Mouse (Mus musculus): ENCODE data around the gene Catip. TPM values are rescaled to one million over a fixed set of nuclear protein-coding genes. Genes with fewer than 3 reads are reported as not detected.
"Not testable (repeated sequence)": the region's sequence is repeated elsewhere in the genome, so short reads cannot be mapped to it uniquely, and the experiment has no call there.

Gene Catip
- polyA plus RNA-seq (2015; fragmentation: Nextera tagmentation; extraction: Ambion mirVana), result 0.73 and 1.1 TPM in 2 replicates

- Histone ChIP-seq H3K4me3 (no peak within 1 kb of the TSS), H3K27ac (replicated peaks) (no peak within 1 kb of the TSS), H3K36me3 (no peaks in the 10 kb centered on the region), H3K9me3 (no peaks in the 10 kb centered on the region), H3K9ac (no peak within 1 kb of the TSS), H3K4me2 (no peak within 1 kb of the TSS), H3K27me3 (no peaks in the 10 kb centered on the region), H3K4me1 (replicated peaks) (peaks cover 9% of the 10 kb centered on the region; the same call in 1 of the 2 replicates)
- ATAC-seq (ENCODE audit: low read depth), result peak; percentile 86
- 0% methylated on average over 2 of the region's 2 CpGs for WGBS
These were observed at the start of gene Catip for GRCm38 (mm10) chr1:74361812-74362211. Catip (plus strand) TSS chr1:74362108.

- Histone ChIP-seq H3K4me3 (no peak overlapping the region), H3K4me2 (no peak overlapping the region), H3K4me1 (replicated peaks) (peaks cover 4% of the 10 kb centered on the region; the same call in 1 of the 2 replicates), H3K36me3 (no peaks in the 10 kb centered on the region), H3K27me3 (no peaks in the 10 kb centered on the region), H3K27ac (replicated peaks) (no peak overlapping the region), H3K9ac (no peak overlapping the region), H3K9me3 (no peaks in the 10 kb centered on the region)
- peak; percentile 59; the same call in 1 of the 2 replicates for ATAC-seq (ENCODE audit: low read depth)
- 3% methylated on average over 3 of the region's 3 CpGs for WGBS
These were observed 48.7 kb upstream of the Catip start for GRCm38 (mm10) chr1:74313049-74313692.

GRCm38 (mm10) chr1:74314796-74315195 lies 47.1 kb upstream of the Catip start:
- H3K9me3 ChIP-seq, result no peaks in the 10 kb centered on the region
- H3K27ac ChIP-seq (replicated peaks), result no peak overlapping the region
- peaks cover 4% of the 10 kb centered on the region; the same call in 1 of the 2 replicates for H3K4me1 ChIP-seq (replicated peaks)
- H3K4me2 ChIP-seq, result no peak overlapping the region
- no peak for ATAC-seq (ENCODE audit: low read depth)
- no peaks in the 10 kb centered on the region for H3K27me3 ChIP-seq
- H3K4me3 ChIP-seq, result no peak overlapping the region
- H3K9ac ChIP-seq, result no peak overlapping the region
- no peaks in the 10 kb centered on the region for H3K36me3 ChIP-seq
- WGBS, result 90% methylated on average over 3 of the region's 3 CpGs

- Histone ChIP-seq H3K27me3 (no peaks in the 10 kb centered on the region), H3K4me2 (no peak overlapping the region), H3K9ac (no peak overlapping the region), H3K36me3 (no peaks in the 10 kb centered on the region), H3K9me3 (no peaks in the 10 kb centered on the region), H3K4me3 (no peak overlapping the region), H3K4me1 (replicated peaks) (peaks cover 4% of the 10 kb centered on the region; the same call in 1 of the 2 replicates), H3K27ac (replicated peaks) (no peak overlapping the region)
- 86% methylated on average over 4 of the region's 4 CpGs for WGBS
- no peak for ATAC-seq (ENCODE audit: low read depth)
These were observed 45.6 kb upstream of the Catip start for GRCm38 (mm10) chr1:74316114-74316827.

- peaks cover 4% of the 10 kb centered on the region; the same call in 1 of the 2 replicates for H3K4me1 ChIP-seq (replicated peaks)
- H3K36me3 ChIP-seq, result no peaks in the 10 kb centered on the region
- H3K27ac ChIP-seq (replicated peaks), result no peak overlapping the region
- no peak overlapping the region for H3K9ac ChIP-seq
- H3K9me3 ChIP-seq, result no peaks in the 10 kb centered on the region
- WGBS, result 86% methylated on average over 3 of the region's 3 CpGs
- ATAC-seq (ENCODE audit: low read depth), result no peak
- no peaks in the 10 kb centered on the region for H3K27me3 ChIP-seq
- no peak overlapping the region for H3K4me2 ChIP-seq
- H3K4me3 ChIP-seq, result no peak overlapping the region
These were observed 43.2 kb upstream of the Catip start for GRCm38 (mm10) chr1:74318711-74319110.

- peaks cover 4% of the 10 kb centered on the region; the same call in 1 of the 2 replicates for H3K4me1 ChIP-seq (replicated peaks)
- H3K4me2 ChIP-seq, result no peak overlapping the region
- no peaks in the 10 kb centered on the region for H3K27me3 ChIP-seq
- no peak overlapping the region for H3K9ac ChIP-seq
- no peak overlapping the region for H3K4me3 ChIP-seq
- H3K9me3 ChIP-seq, result no peaks in the 10 kb centered on the region
- no peak overlapping the region for H3K27ac ChIP-seq (replicated peaks)
- WGBS, result 89% methylated on average over 3 of the region's 3 CpGs
- ATAC-seq (ENCODE audit: low read depth), result no peak
- no peaks in the 10 kb centered on the region for H3K36me3 ChIP-seq
These were observed 40.5 kb upstream of the Catip start for GRCm38 (mm10) chr1:74321396-74321795.

GRCm38 (mm10) chr1:74326916-74327315 lies 35.0 kb upstream of the Catip start:
- H3K27ac ChIP-seq (replicated peaks); H3K4me2 ChIP-seq; H3K9me3 ChIP-seq; H3K9ac ChIP-seq; ATAC-seq (ENCODE audit: low read depth); H3K4me1 ChIP-seq (replicated peaks); H3K4me3 ChIP-seq; H3K27me3 ChIP-seq: not testable (repeated sequence)
- WGBS, result 71% methylated on average over 2 of the region's 2 CpGs
- H3K36me3 ChIP-seq, result peaks cover 15% of the 10 kb centered on the region

GRCm38 (mm10) chr1:74329899-74330431 lies 31.9 kb upstream of the Catip start:
- Histone ChIP-seq H3K27me3 (no peaks in the 10 kb centered on the region), H3K4me1 (replicated peaks) (peaks cover 22% of the 10 kb centered on the region), H3K27ac (replicated peaks) (no peak overlapping the region), H3K9ac (no peak overlapping the region), H3K9me3 (no peaks in the 10 kb centered on the region), H3K36me3 (peaks cover 15% of the 10 kb centered on the region), H3K4me3 (no peak overlapping the region), H3K4me2 (no peak overlapping the region)
- WGBS, result 82% methylated on average over 7 of the region's 7 CpGs
- ATAC-seq (ENCODE audit: low read depth), result no peak

GRCm38 (mm10) chr1:74331046-74331681 lies 30.7 kb upstream of the Catip start:
- Histone ChIP-seq H3K9ac (no peak overlapping the region), H3K27me3 (no peaks in the 10 kb centered on the region), H3K9me3 (no peaks in the 10 kb centered on the region), H3K36me3 (peaks cover 15% of the 10 kb centered on the region), H3K4me3 (no peak overlapping the region), H3K27ac (replicated peaks) (peak overlapping the region; percentile 86), H3K4me2 (no peak overlapping the region), H3K4me1 (replicated peaks) (peaks cover 22% of the 10 kb centered on the region)
- 85% methylated on average over 4 of the region's 4 CpGs for WGBS
- ATAC-seq (ENCODE audit: low read depth), result no peak

- H3K27ac ChIP-seq (replicated peaks), result peak overlapping the region; percentile 86
- peaks cover 15% of the 10 kb centered on the region for H3K36me3 ChIP-seq
- H3K4me3 ChIP-seq, result peak overlapping the region; percentile 51
- ATAC-seq (ENCODE audit: low read depth), result peak; percentile 98
- H3K27me3 ChIP-seq, result no peaks in the 10 kb centered on the region
- peak overlapping the region; percentile 78 for H3K9ac ChIP-seq
- 0% methylated on average over 36 of the region's 36 CpGs for WGBS
- H3K9me3 ChIP-seq, result no peaks in the 10 kb centered on the region
- H3K4me2 ChIP-seq, result peak overlapping the region; percentile 79
- H3K4me1 ChIP-seq (replicated peaks), result peaks cover 22% of the 10 kb centered on the region
These were observed 29.6 kb upstream of the Catip start for GRCm38 (mm10) chr1:74332241-74332763.

- H3K4me3 ChIP-seq, result peak overlapping the region; percentile 51
- H3K36me3 ChIP-seq, result peaks cover 12% of the 10 kb centered on the region
- H3K9ac ChIP-seq, result peak overlapping the region; percentile 78
- no peaks in the 10 kb centered on the region for H3K9me3 ChIP-seq
- peak overlapping the region; percentile 79 for H3K4me2 ChIP-seq
- H3K27me3 ChIP-seq, result no peaks in the 10 kb centered on the region
- peak; percentile 15; the same call in 1 of the 2 replicates for ATAC-seq (ENCODE audit: low read depth)
- WGBS, result 5% methylated on average over 9 of the region's 9 CpGs
- H3K27ac ChIP-seq (replicated peaks), result peak overlapping the region; percentile 86
- H3K4me1 ChIP-seq (replicated peaks), result peaks cover 22% of the 10 kb centered on the region
These were observed 29.0 kb upstream of the Catip start for GRCm38 (mm10) chr1:74332930-74333329.

- Histone ChIP-seq H3K27ac (replicated peaks) (no peak overlapping the region), H3K4me1 (replicated peaks) (peaks cover 22% of the 10 kb centered on the region), H3K4me2 (no peak overlapping the region), H3K27me3 (no peaks in the 10 kb centered on the region), H3K4me3 (no peak overlapping the region), H3K36me3 (no peaks in the 10 kb centered on the region), H3K9ac (no peak overlapping the region), H3K9me3 (no peaks in the 10 kb centered on the region)
- ATAC-seq (ENCODE audit: low read depth), result no peak
- WGBS, result 77% methylated on average over 3 of the region's 3 CpGs
These were observed 27.3 kb upstream of the Catip start for GRCm38 (mm10) chr1:74334607-74335006.

Measured in neural tube, embryonic 13.5 days (tissue).